Comparison of ENCODE assay signal across 9 mouse cellular contexts in the genomic region with DNA sequence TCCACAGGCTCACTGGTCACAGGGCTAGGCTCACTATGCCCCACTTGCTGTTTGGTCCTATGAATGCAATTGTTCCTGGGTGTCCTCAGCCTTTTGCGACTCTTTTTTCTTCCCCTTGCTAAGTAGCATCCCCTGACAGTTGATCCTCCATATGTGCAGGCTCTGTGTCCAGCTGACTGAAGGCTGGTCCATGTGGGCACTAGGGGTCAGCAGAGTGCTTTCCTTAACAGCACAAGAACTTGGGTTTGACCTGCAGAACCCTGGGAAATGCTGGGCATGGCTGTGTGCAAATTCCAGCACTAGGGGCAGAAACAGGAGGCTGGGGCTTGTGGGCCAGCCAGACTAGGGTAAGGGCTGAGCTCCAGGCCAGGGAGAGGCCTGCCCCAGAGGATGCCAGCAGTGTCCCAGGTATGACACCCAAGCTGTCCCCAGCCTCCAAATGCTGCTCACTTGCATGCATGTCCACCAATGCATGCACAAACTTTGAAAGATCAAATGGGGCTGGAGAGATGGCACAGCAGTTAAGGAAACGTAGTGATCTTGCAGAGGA. TPM values are rescaled to one million over a fixed set of nuclear protein-coding genes. Genes with fewer than 3 reads are reported as not detected.
DNase-seq lines count a peak whose midpoint lies in the region; ATAC-seq and TF ChIP-seq lines count a peak whose summit lies in the region.
"Not testable (repeated sequence)": the region's sequence is repeated elsewhere in the genome, so short reads cannot be mapped to it uniquely, and the experiment has no call there.
"Had no signal": no experiment of that assay in that cellular context is flagged by ENCODE, and none has a peak within 500 bp of the region (broad histone marks: within the 10 kb centered on the region; RNA-seq: fewer than 3 reads in every experiment).

No protein-coding gene starts in this region.

- not testable (repeated sequence) for H3K9me3 ChIP-seq in midbrain, embryonic 12.5 days

- H3K79me2 ChIP-seq in liver, adult 2 months (ENCODE audit: control insufficient read depth, insufficient read depth, low read length): not testable (repeated sequence)

- not testable (repeated sequence) for H3K9ac ChIP-seq in liver, adult 2 months (ENCODE audit: low read depth, low read length); midbrain, embryonic 12.5 days (replicated peaks)

- not testable (repeated sequence) for H3K27me3 ChIP-seq in liver, adult 2 months (ENCODE audit: control insufficient read depth, insufficient read depth, low read length); midbrain, embryonic 12.5 days

- H3K4me2 ChIP-seq in midbrain, embryonic 12.5 days (replicated peaks): not testable (repeated sequence)

- TF ChIP-seq CTCF in liver, adult 2 months (IDR thresholded peaks at IDR 0.05; ENCODE audit: low read depth, low read length): peak; percentile 40

- not testable (repeated sequence) for H3K4me1 ChIP-seq in liver, adult 2 months (ENCODE audit: control insufficient read depth, insufficient read depth, low read length); midbrain, embryonic 12.5 days

- not testable (repeated sequence) for H3K27ac ChIP-seq in liver, adult 2 months (replicated peaks; ENCODE audit: insufficient read depth, low read depth, low read length); midbrain, embryonic 12.5 days (replicated peaks)

- not testable (repeated sequence) for TF ChIP-seq POLR2A in liver, adult 2 months (IDR thresholded peaks at IDR 0.05; ENCODE audit: extremely low read depth, insufficient read depth, low read length)

- WGBS in liver, adult 2 months: 45% methylated on average over 2 of the region's 2 CpGs
- WGBS in midbrain, embryonic 12.5 days: 54% methylated on average over 2 of the region's 2 CpGs

- H3K4me3 ChIP-seq in liver, adult 2 months (ENCODE audit: insufficient read depth, low read depth, low read length); midbrain, embryonic 12.5 days: not testable (repeated sequence)

- H3K36me3 ChIP-seq in liver, adult 2 months (ENCODE audit: control insufficient read depth, insufficient read depth, low read length); midbrain, embryonic 12.5 days: not testable (repeated sequence)

- peak; percentile 63 for DNase-seq in 416B (ENCODE audit: low read depth)
- DNase-seq in adrenal gland, postnatal 14 days: peak; percentile 68
- peak; percentile 56 for DNase-seq in embryo, embryonic 11 days
- DNase-seq in heart, adult 8-10 months (ENCODE audit: low spot score): peak; percentile 31
- peak; percentile 33 for DNase-seq in kidney, adult 11 months
- DNase-seq in liver, adult 2 months (ENCODE audit: extremely low read depth, low read depth, low spot score): not testable (repeated sequence)
- peak; percentile 37 for DNase-seq in right cerebral cortex, postnatal 14 days

- ATAC-seq in midbrain, embryonic 12.5 days (ENCODE audit: low FRiP score, low read depth): peak; percentile 44; the same call in 1 of the 2 replicates

RNA-seq across cellular contexts. Expression of a gene that starts 25.9 kb away (rescaled TPM):
- total RNA-seq in adrenal gland, postnatal 14 days (2021): 5.4 and 13.9 TPM in 2 replicates
- total RNA-seq in heart, adult 8-10 months (2022): 1 to 10 TPM in 1 of 4 experiments, under 1 TPM in 3; 0.14 to 1.5 (median 0.68) TPM
- total RNA-seq in liver, adult 2 months (2014; rRNA removed): 0.18 and 0.87 TPM in 2 replicates
- polyA plus RNA-seq in liver, adult 2 months (2012; rRNA removed): 0.44 and 2.8 TPM in 2 replicates
- 39.2 and 43.7 TPM in 2 replicates for polyA plus RNA-seq in midbrain, embryonic 12.5 days (2016; fragmentation: Nextera tagmentation; extraction: Ambion mirVana)
- polyA plus RNA-seq: C2C12 had no signal

RNA-seq across cellular contexts. Expression of a gene that starts 49.8 kb away (rescaled TPM):
- 5.4 and 7.4 TPM in 2 replicates for total RNA-seq in adrenal gland, postnatal 14 days (2021)
- 1 to 10 TPM; 4.0 to 6.9 (median 5.3) TPM for total RNA-seq in heart, adult 8-10 months (2022)
- total RNA-seq in liver, adult 2 months (2014; rRNA removed): 0.92 and 1.3 TPM in 2 replicates
- polyA plus RNA-seq in liver, adult 2 months (2012; rRNA removed): 1.5 and 2.6 TPM in 2 replicates
- polyA plus RNA-seq in midbrain, embryonic 12.5 days (2016; fragmentation: Nextera tagmentation; extraction: Ambion mirVana): 0.55 and 0.66 TPM in 2 replicates
